Mouse (Mus musculus) adrenal gland, adult 2 months (tissue): Measurements from ENCODE around the gene Fgr. TPM values are rescaled to one million over a fixed set of nuclear protein-coding genes. Genes with fewer than 3 reads are reported as not detected.
"Not testable (repeated sequence)": the region's sequence is repeated elsewhere in the genome, so short reads cannot be mapped to it uniquely, and the experiment has no call there.

Experiments used
- DNase-seq: peaks from one replicate; pipeline ENCODE4 v3.0.0; 2021
- long read RNA-seq: library from polyadenylated mRNA; stranded (forward); transcript quantifications from one replicate; pipeline ENCODE4 v2.0.0, GENCODE M21; 2021
- polyA plus RNA-seq: library from polyadenylated mRNA; depleted of rRNA; stranded (reverse); fragments of >200 nt; gene quantifications from 2 replicates; pipeline ENCODE4 v1.2.3, GENCODE M21; 2012; rRNA removed
- total RNA-seq, 2 experiments: library from RNA; stranded (reverse); gene quantifications; 2 replicates each; pipeline ENCODE4 v1.2.3; 2021

Fgr gene
- total RNA-seq (under 1 TPM; 0.29 to 0.93 TPM), polyA plus RNA-seq (0.29 and 0.56 TPM in 2 replicates)
- long read RNA-seq: 0 reads

- DNase-seq: peak; percentile 19
Measured at GRCm38 (mm10) chr4:132973814-132974398, at the start of gene Fgr. Gene Fgr (plus strand): TSS chr4:132974095.

- not testable (repeated sequence) for DNase-seq
Measured at GRCm38 (mm10) chr4:132926520-132926919, 47.4 kb upstream of the Fgr start.

GRCm38 (mm10) chr4:132930784-132931183, 43.1 kb upstream of the Fgr start:
- peak; percentile 39 for DNase-seq

- no peak for DNase-seq
Measured at GRCm38 (mm10) chr4:132932752-132933404, 41.0 kb upstream of the Fgr start.

- no peak for DNase-seq
Measured at GRCm38 (mm10) chr4:132934639-132935038, 39.3 kb upstream of the Fgr start.

- DNase-seq: peak; percentile 49
Measured at GRCm38 (mm10) chr4:132938181-132938941, 35.5 kb upstream of the Fgr start.

GRCm38 (mm10) chr4:132939421-132940127, 34.3 kb upstream of the Fgr start:
- peak; percentile 73 for DNase-seq

- peak; percentile 29 for DNase-seq
Measured at GRCm38 (mm10) chr4:132941012-132941729, 32.7 kb upstream of the Fgr start.

- peak; percentile 85 for DNase-seq
Measured at GRCm38 (mm10) chr4:132943088-132943487, 30.8 kb upstream of the Fgr start.

GRCm38 (mm10) chr4:132944106-132944505, 29.8 kb upstream of the Fgr start:
- DNase-seq: peak; percentile 86

- peak; percentile 75 for DNase-seq
Measured at GRCm38 (mm10) chr4:132944776-132945175, 29.1 kb upstream of the Fgr start.

GRCm38 (mm10) chr4:132945261-132946046, 28.4 kb upstream of the Fgr start:
- DNase-seq: peak; percentile 94

GRCm38 (mm10) chr4:132946047-132947001, 27.6 kb upstream of the Fgr start:
- peak; percentile 77 for DNase-seq

- no peak for DNase-seq
Measured at GRCm38 (mm10) chr4:132949882-132950532, 23.9 kb upstream of the Fgr start.

- no peak for DNase-seq
Measured at GRCm38 (mm10) chr4:132950999-132951398, 22.9 kb upstream of the Fgr start.

- no peak for DNase-seq
Measured at GRCm38 (mm10) chr4:132954530-132955394, 19.1 kb upstream of the Fgr start.

GRCm38 (mm10) chr4:132955395-132955791, 18.5 kb upstream of the Fgr start:
- DNase-seq: no peak
